In the genomic region with DNA sequence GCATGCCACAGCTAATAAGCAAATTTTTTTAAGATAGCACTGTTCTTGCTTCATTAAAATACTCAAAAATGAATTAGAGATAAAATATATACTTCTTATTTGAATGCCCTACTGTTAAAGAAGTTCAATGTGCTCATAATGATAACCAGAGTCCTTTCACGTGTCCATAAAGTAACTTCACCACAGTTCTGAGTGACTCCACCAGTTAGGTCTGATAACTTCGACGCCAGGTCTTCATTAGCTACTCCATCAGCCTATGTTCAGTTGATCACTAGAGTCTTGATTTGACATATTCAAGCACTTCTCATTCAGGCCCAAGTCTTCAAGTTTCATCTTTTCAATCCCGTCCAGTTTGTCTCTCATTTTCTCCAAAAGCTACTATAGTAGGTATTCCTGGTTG, we compare ENCODE assay signal across 31 mouse cellular contexts.
"Had no signal": no experiment of that assay in that cellular context is flagged by ENCODE, and none has a peak within 500 bp of the region (broad histone marks: within the 10 kb centered on the region; RNA-seq: fewer than 3 reads in every experiment).

No protein-coding gene starts in this region.

- ATAC-seq: hindbrain, embryonic 16.5 days; hindbrain, postnatal 0 days; inflammation-experienced regulatory T-cells, adult 6 months; intestine, embryonic 15.5 days; intestine, embryonic 16.5 days; intestine, postnatal 0 days had no signal

- DNase-seq: heart, postnatal 10 days; heart, postnatal 14 days; heart, postnatal 36 days; heart, postnatal 4 days; kidney, adult 11 months; kidney, adult 18-20 months; kidney, adult 8-10 months; kidney, postnatal 10 days; kidney, postnatal 14 days; kidney, postnatal 25 days; kidney, postnatal 4 days; layer of hippocampus, adult 9-11 months; layer of hippocampus, postnatal 36 days had no signal

- H3K4me3 ChIP-seq: heart, embryonic 10.5 days; heart, embryonic 12.5 days; heart, embryonic 13.5 days; heart, embryonic 15.5 days; hindbrain, embryonic 10.5 days; hindbrain, embryonic 12.5 days; hindbrain, embryonic 13.5 days; hindbrain, embryonic 15.5 days; intestine, embryonic 15.5 days; kidney, embryonic 15.5 days; layer of hippocampus, adult 2 months had no signal

- H3K36me3 ChIP-seq: heart, embryonic 10.5 days; heart, embryonic 12.5 days; hindbrain, embryonic 10.5 days; intestine, embryonic 15.5 days; kidney, embryonic 15.5 days had no signal

- H3K27me3 ChIP-seq: heart, embryonic 12.5 days; heart, embryonic 13.5 days; heart, embryonic 15.5 days; hindbrain, embryonic 12.5 days; hindbrain, embryonic 13.5 days; hindbrain, embryonic 15.5 days; intestine, embryonic 15.5 days; kidney, embryonic 15.5 days had no signal

- H3K27ac ChIP-seq: heart, embryonic 10.5 days; heart, embryonic 13.5 days; heart, embryonic 15.5 days; hindbrain, embryonic 10.5 days; hindbrain, embryonic 12.5 days; hindbrain, embryonic 13.5 days; hindbrain, embryonic 14.5 days; hindbrain, embryonic 15.5 days; hindbrain, postnatal 0 days; intestine, embryonic 15.5 days; kidney, embryonic 15.5 days; kidney, postnatal 0 days; layer of hippocampus, adult 2 months had no signal

- H3K9me3 ChIP-seq: heart, embryonic 10.5 days; heart, embryonic 12.5 days; heart, embryonic 13.5 days; heart, embryonic 15.5 days; hindbrain, embryonic 10.5 days; hindbrain, embryonic 12.5 days; hindbrain, embryonic 13.5 days; hindbrain, embryonic 15.5 days; intestine, embryonic 15.5 days; kidney, embryonic 15.5 days had no signal

- H3K4me1 ChIP-seq: heart, embryonic 10.5 days; heart, embryonic 12.5 days; heart, embryonic 13.5 days; heart, embryonic 15.5 days; hindbrain, embryonic 10.5 days; hindbrain, embryonic 12.5 days; hindbrain, embryonic 13.5 days; hindbrain, embryonic 15.5 days; intestine, embryonic 15.5 days; kidney, embryonic 15.5 days had no signal
